Comparison of ENCODE assay signal across 25 mouse cellular contexts in genomic region chr7:139479626-139480025, GRCm38 (mm10).
DNase-seq lines count a peak whose midpoint lies in the region; ATAC-seq and TF ChIP-seq lines count a peak whose summit lies in the region.
"Had no signal": no experiment of that assay in that cellular context is flagged by ENCODE, and none has a peak within 500 bp of the region (broad histone marks: within the 10 kb centered on the region; RNA-seq: fewer than 3 reads in every experiment).

No protein-coding gene starts in this region.

- H3K4me1 ChIP-seq in forebrain, embryonic 13.5 days: no peaks in the 10 kb centered on the region
- H3K4me1 ChIP-seq in forebrain, postnatal 0 days (ENCODE audit: insufficient read depth): no peaks in the 10 kb centered on the region
- H3K4me1 ChIP-seq in cortical plate, adult 2 months (ENCODE audit: control insufficient read depth, insufficient read depth, low read length): 0 out of 2 replicates have a peak, but pooled peaks cover 3% of the 10 kb centered on the region
- H3K4me1 ChIP-seq: embryonic facial prominence, embryonic 12.5 days; hindbrain, embryonic 12.5 days; hindbrain, embryonic 15.5 days had no signal

- no peak for TF ChIP-seq POLR2A in cortical plate, adult 2 months (IDR thresholded peaks at IDR 0.05; ENCODE audit: extremely low read depth, insufficient read depth, low read length)

- H3K9me3 ChIP-seq in forebrain, embryonic 13.5 days (replicated peaks): no peaks in the 10 kb centered on the region
- H3K9me3 ChIP-seq in forebrain, postnatal 0 days (ENCODE audit: low read length): no peaks in the 10 kb centered on the region
- H3K9me3 ChIP-seq: embryonic facial prominence, embryonic 12.5 days; embryonic facial prominence, embryonic 15.5 days; forebrain, embryonic 15.5 days; hindbrain, embryonic 12.5 days; hindbrain, embryonic 15.5 days had no signal

- H3K4me2 ChIP-seq in forebrain, embryonic 13.5 days: no peak overlapping the region
- H3K4me2 ChIP-seq in forebrain, postnatal 0 days (ENCODE audit: low read depth): no peak overlapping the region
- H3K4me2 ChIP-seq: embryonic facial prominence, embryonic 12.5 days; embryonic facial prominence, embryonic 15.5 days; forebrain, embryonic 15.5 days; heart, embryonic 11.5 days; hindbrain, embryonic 12.5 days; hindbrain, embryonic 15.5 days had no signal

- TF ChIP-seq CTCF in forebrain, postnatal 0 days (IDR thresholded peaks at IDR 0.05; ENCODE audit: low read depth): no peak
- TF ChIP-seq CTCF in cortical plate, adult 2 months (IDR thresholded peaks at IDR 0.05; ENCODE audit: extremely low read depth, insufficient read depth, low read length): no peak

- 74% methylated on average over 6 of the region's 6 CpGs for WGBS in forebrain, embryonic 13.5 days
- WGBS in forebrain, postnatal 0 days: 69% methylated on average over 6 of the region's 6 CpGs

- H3K4me3 ChIP-seq in forebrain, embryonic 13.5 days: no peak overlapping the region
- H3K4me3 ChIP-seq in forebrain, postnatal 0 days (ENCODE audit: low read depth, low read length): no peak overlapping the region
- no peak overlapping the region for H3K4me3 ChIP-seq in cortical plate, adult 2 months (ENCODE audit: insufficient read depth, low read length)
- H3K4me3 ChIP-seq: embryonic facial prominence, embryonic 12.5 days; embryonic facial prominence, embryonic 15.5 days; forebrain, embryonic 15.5 days; hindbrain, embryonic 12.5 days; hindbrain, embryonic 15.5 days had no signal

- no peaks in the 10 kb centered on the region for H3K27me3 ChIP-seq in forebrain, embryonic 13.5 days
- H3K27me3 ChIP-seq in forebrain, postnatal 0 days (ENCODE audit: insufficient read depth, low read length): no peaks in the 10 kb centered on the region
- H3K27me3 ChIP-seq: CH12.LX; embryonic facial prominence, embryonic 12.5 days; embryonic facial prominence, embryonic 15.5 days; forebrain, embryonic 15.5 days; hindbrain, embryonic 15.5 days; Patski had no signal

- H3K36me3 ChIP-seq in forebrain, embryonic 13.5 days (ENCODE audit: poor library complexity, severe bottlenecking): no peaks in the 10 kb centered on the region
- no peaks in the 10 kb centered on the region for H3K36me3 ChIP-seq in forebrain, postnatal 0 days (ENCODE audit: insufficient read depth)
- H3K36me3 ChIP-seq: embryonic facial prominence, embryonic 12.5 days; forebrain, embryonic 15.5 days; G1E; hindbrain, embryonic 15.5 days had no signal

- no peak for DNase-seq in forebrain, postnatal 0 days
- peak; percentile 45 for DNase-seq in layer of hippocampus, adult 9-11 months
- no peak for DNase-seq in layer of hippocampus, postnatal 10 days (ENCODE audit: low spot score in 2 of 2)
- DNase-seq in retina, postnatal 1 day: peak; percentile 68
- DNase-seq in retina, embryonic 14.5 days (ENCODE audit: low spot score): no peak
- no peak for DNase-seq in testis, postnatal 14 days (ENCODE audit: low spot score)
- DNase-seq: adrenal gland, postnatal 10 days; adrenal gland, postnatal 36 days; B cell, adult 2 months; cerebellum, adult 11 months; cerebellum, adult 9-10 months; cerebellum, postnatal 14 days; gastrocnemius, postnatal 10 days; heart, adult 11 months had no signal

- no peak overlapping the region for H3K27ac ChIP-seq in forebrain, embryonic 13.5 days
- H3K27ac ChIP-seq in forebrain, postnatal 0 days (ENCODE audit: low read depth, low read length): no peak overlapping the region
- H3K27ac ChIP-seq in cortical plate, adult 2 months (ENCODE audit: insufficient read depth, low read length): peak overlapping the region; percentile 78
- H3K27ac ChIP-seq: embryonic facial prominence, embryonic 12.5 days; embryonic facial prominence, embryonic 15.5 days; forebrain, embryonic 15.5 days; hindbrain, embryonic 12.5 days; hindbrain, embryonic 15.5 days had no signal

- H3K9ac ChIP-seq in forebrain, embryonic 13.5 days: peak overlapping the region; percentile 8; the same call in 1 of the 2 replicates
- no peak overlapping the region for H3K9ac ChIP-seq in forebrain, postnatal 0 days
- H3K9ac ChIP-seq: embryonic facial prominence, embryonic 12.5 days; embryonic facial prominence, embryonic 15.5 days; forebrain, embryonic 15.5 days; hindbrain, embryonic 12.5 days; hindbrain, embryonic 15.5 days had no signal

- no peak for ATAC-seq in forebrain, embryonic 13.5 days
- no peak for ATAC-seq in forebrain, postnatal 0 days
- ATAC-seq: forebrain, embryonic 15.5 days; Patski had no signal

Comparison
In these comparisons a context has a peak if more than half of its experiments do, and no peak if none do; other contexts are left out.
1. DNase-seq: peak in layer of hippocampus, adult 9-11 months (single experiment) and retina, postnatal 1 day (single experiment); none in forebrain, postnatal 0 days (single experiment), layer of hippocampus, postnatal 10 days (0 of 2), retina, embryonic 14.5 days (single experiment) and testis, postnatal 14 days (single experiment).